26 mouse cellular contexts compared by ENCODE assay signal in genomic region chr10:69491975-69492374, GRCm38 (mm10).
"Had no signal": no experiment of that assay in that cellular context is flagged by ENCODE, and none has a peak within 500 bp of the region (broad histone marks: within the 10 kb centered on the region; RNA-seq: fewer than 3 reads in every experiment).

No protein-coding gene starts in this region.

- H3K4me2 ChIP-seq: heart, embryonic 11.5 days; heart, embryonic 13.5 days; heart, embryonic 15.5 days; hindbrain, embryonic 14.5 days; intestine, embryonic 15.5 days; limb, embryonic 12.5 days; liver, embryonic 11.5 days; liver, embryonic 13.5 days; liver, embryonic 15.5 days had no signal

- H3K9me3 ChIP-seq: heart, embryonic 13.5 days; heart, embryonic 15.5 days; intestine, embryonic 15.5 days; limb, embryonic 10.5 days; limb, embryonic 12.5 days; liver, embryonic 13.5 days; liver, embryonic 15.5 days had no signal

- H3K9ac ChIP-seq: heart, embryonic 13.5 days; heart, embryonic 15.5 days; hindbrain, embryonic 14.5 days; intestine, embryonic 15.5 days; limb, embryonic 12.5 days; liver, embryonic 13.5 days; liver, embryonic 15.5 days had no signal

- H3K36me3 ChIP-seq: heart, embryonic 13.5 days; heart, embryonic 15.5 days; intestine, embryonic 15.5 days; limb, embryonic 10.5 days; limb, embryonic 12.5 days; liver, embryonic 13.5 days; liver, embryonic 15.5 days had no signal

- H3K27ac ChIP-seq: heart, embryonic 13.5 days; heart, embryonic 15.5 days; hindbrain, embryonic 14.5 days; intestine, embryonic 15.5 days; layer of hippocampus, adult 2 months; left cerebral cortex, adult 2 months; limb, embryonic 10.5 days; limb, embryonic 12.5 days; liver, embryonic 13.5 days; liver, embryonic 15.5 days had no signal

- DNase-seq: gastrocnemius, postnatal 14 days; gastrocnemius, postnatal 36 days; heart, adult 18-20 months; heart, postnatal 14 days; heart, postnatal 36 days; kidney, adult 18-20 months; kidney, adult 8-10 months; kidney, postnatal 10 days; kidney, postnatal 25 days; kidney, postnatal 4 days; liver; liver, embryonic 13.5 days had no signal

- ATAC-seq: hindbrain, embryonic 16.5 days; inflammation-experienced regulatory T-cells, adult 6 months; intestine, embryonic 15.5 days; intestine, postnatal 0 days had no signal

- H3K4me1 ChIP-seq: heart, embryonic 13.5 days; heart, embryonic 15.5 days; intestine, embryonic 15.5 days; limb, embryonic 10.5 days; limb, embryonic 12.5 days; liver, embryonic 13.5 days; liver, embryonic 15.5 days had no signal

- H3K27me3 ChIP-seq: heart, embryonic 13.5 days; heart, embryonic 15.5 days; intestine, embryonic 15.5 days; limb, embryonic 12.5 days; liver, embryonic 13.5 days; liver, embryonic 15.5 days had no signal

- H3K4me3 ChIP-seq: heart, embryonic 13.5 days; heart, embryonic 15.5 days; intestine, embryonic 15.5 days; layer of hippocampus, adult 2 months; left cerebral cortex, adult 2 months; limb, embryonic 10.5 days; limb, embryonic 12.5 days; liver, embryonic 13.5 days; liver, embryonic 15.5 days had no signal
